Mouse (Mus musculus): ENCODE measurements around the gene Carmil3. TPM values are rescaled to one million over a fixed set of nuclear protein-coding genes. Genes with fewer than 3 reads are reported as not detected.

Carmil3 gene
- polyA plus RNA-seq, 1 experiment, result 1.9 TPM

GRCm38 (mm10) chr14:55469041-55469440, 21.4 kb upstream of the Carmil3 start:
- Histone ChIP-seq H3K4me3 (replicated peaks) (no peak overlapping the region), H3K36me3 (replicated peaks; ENCODE audit: low read length) (no peaks in the 10 kb centered on the region), H3K27me3 (replicated peaks) (peaks cover 59% of the 10 kb centered on the region), H3K9me3 (no peaks in the 10 kb centered on the region), H3K4me1 (peaks cover 8% of the 10 kb centered on the region; the same call in 1 of the 2 replicates)
- no peak for TF ChIP-seq FLI1 (IDR thresholded peaks at IDR 0.05; ENCODE audit: low read length)
- no peak for TF ChIP-seq GATA1 (IDR thresholded peaks at IDR 0.05; ENCODE audit: borderline replicate concordance, low read length)

- peaks cover 53% of the 10 kb centered on the region for H3K27me3 ChIP-seq (replicated peaks)
- TF ChIP-seq GATA1 (IDR thresholded peaks at IDR 0.05; ENCODE audit: borderline replicate concordance, low read length) (no peak), FLI1 (IDR thresholded peaks at IDR 0.05; ENCODE audit: low read length) (no peak)
- H3K36me3 ChIP-seq (replicated peaks; ENCODE audit: low read length), result no peaks in the 10 kb centered on the region
Measured at GRCm38 (mm10) chr14:55469821-55470220, 20.6 kb upstream of the Carmil3 start.

GRCm38 (mm10) chr14:55470806-55471205, 19.6 kb upstream of the Carmil3 start:
- TF ChIP-seq GATA1 (IDR thresholded peaks at IDR 0.05; ENCODE audit: borderline replicate concordance, low read length) (no peak), FLI1 (IDR thresholded peaks at IDR 0.05; ENCODE audit: low read length) (no peak)

More at GRCm38 (mm10) chr14:55469821-55470220, 20.6 kb upstream of the Carmil3 start:
- no peak overlapping the region for H3K4me3 ChIP-seq (replicated peaks)
- no peaks in the 10 kb centered on the region for H3K9me3 ChIP-seq
- peaks cover 8% of the 10 kb centered on the region; the same call in 1 of the 2 replicates for H3K4me1 ChIP-seq

GRCm38 (mm10) chr14:55475654-55476053, 14.8 kb upstream of the Carmil3 start:
- Histone ChIP-seq H3K9me3 (no peaks in the 10 kb centered on the region), H3K36me3 (replicated peaks; ENCODE audit: low read length) (no peaks in the 10 kb centered on the region), H3K4me1 (peaks cover 30% of the 10 kb centered on the region), H3K27me3 (replicated peaks) (peaks cover 11% of the 10 kb centered on the region), H3K4me3 (replicated peaks) (no peak overlapping the region)
- TF ChIP-seq FLI1 (IDR thresholded peaks at IDR 0.05; ENCODE audit: low read length) (no peak), GATA1 (IDR thresholded peaks at IDR 0.05; ENCODE audit: borderline replicate concordance, low read length) (no peak)

More at GRCm38 (mm10) chr14:55470806-55471205, 19.6 kb upstream of the Carmil3 start:
- Histone ChIP-seq H3K36me3 (replicated peaks; ENCODE audit: low read length) (no peaks in the 10 kb centered on the region), H3K9me3 (no peaks in the 10 kb centered on the region), H3K4me1 (peaks cover 13% of the 10 kb centered on the region), H3K4me3 (replicated peaks) (no peak overlapping the region), H3K27me3 (replicated peaks) (peaks cover 44% of the 10 kb centered on the region)

- Histone ChIP-seq H3K4me3 (replicated peaks) (no peak overlapping the region), H3K9me3 (no peaks in the 10 kb centered on the region), H3K27me3 (replicated peaks) (no peaks in the 10 kb centered on the region), H3K4me1 (peaks cover 25% of the 10 kb centered on the region), H3K36me3 (replicated peaks; ENCODE audit: low read length) (no peaks in the 10 kb centered on the region)
- no peak for TF ChIP-seq FLI1 (IDR thresholded peaks at IDR 0.05; ENCODE audit: low read length)
- no peak for TF ChIP-seq GATA1 (IDR thresholded peaks at IDR 0.05; ENCODE audit: borderline replicate concordance, low read length)
Measured at GRCm38 (mm10) chr14:55477421-55477820, 13.0 kb upstream of the Carmil3 start.

- peaks cover 25% of the 10 kb centered on the region for H3K4me1 ChIP-seq
- H3K27me3 ChIP-seq (replicated peaks), result no peaks in the 10 kb centered on the region
- H3K36me3 ChIP-seq (replicated peaks; ENCODE audit: low read length), result no peaks in the 10 kb centered on the region
- TF ChIP-seq FLI1 (IDR thresholded peaks at IDR 0.05; ENCODE audit: low read length) (no peak), GATA1 (IDR thresholded peaks at IDR 0.05; ENCODE audit: borderline replicate concordance, low read length) (no peak)
- H3K4me3 ChIP-seq (replicated peaks), result no peak overlapping the region
- H3K9me3 ChIP-seq, result no peaks in the 10 kb centered on the region
Measured at GRCm38 (mm10) chr14:55477829-55478228, 12.6 kb upstream of the Carmil3 start.

GRCm38 (mm10) chr14:55478651-55479599, 11.5 kb upstream of the Carmil3 start, which contains the start of gene Dhrs4:
TSS of gene Dhrs4 (plus strand) at chr14:55478758.
- Histone ChIP-seq H3K27me3 (replicated peaks) (no peaks in the 10 kb centered on the region), H3K9me3 (no peaks in the 10 kb centered on the region), H3K36me3 (replicated peaks; ENCODE audit: low read length) (no peaks in the 10 kb centered on the region), H3K4me1 (peaks cover 25% of the 10 kb centered on the region), H3K4me3 (replicated peaks) (peak within 1 kb of the TSS; percentile 96)
- TF ChIP-seq GATA1 (IDR thresholded peaks at IDR 0.05; ENCODE audit: borderline replicate concordance, low read length) (no peak), FLI1 (IDR thresholded peaks at IDR 0.05; ENCODE audit: low read length) (no peak)

- peaks cover 25% of the 10 kb centered on the region for H3K4me1 ChIP-seq
- TF ChIP-seq FLI1 (IDR thresholded peaks at IDR 0.05; ENCODE audit: low read length) (no peak), GATA1 (IDR thresholded peaks at IDR 0.05; ENCODE audit: borderline replicate concordance, low read length) (no peak)
- H3K9me3 ChIP-seq, result no peaks in the 10 kb centered on the region
- H3K36me3 ChIP-seq (replicated peaks; ENCODE audit: low read length), result no peaks in the 10 kb centered on the region
- H3K27me3 ChIP-seq (replicated peaks), result peaks cover 3% of the 10 kb centered on the region
- no peak overlapping the region for H3K4me3 ChIP-seq (replicated peaks)
Measured at GRCm38 (mm10) chr14:55479629-55480028, 10.8 kb upstream of the Carmil3 start.

GRCm38 (mm10) chr14:55484430-55485085, 5.9 kb upstream of the Carmil3 start:
- peaks cover 7% of the 10 kb centered on the region for H3K4me1 ChIP-seq
- H3K36me3 ChIP-seq (replicated peaks; ENCODE audit: low read length), result no peaks in the 10 kb centered on the region
- H3K9me3 ChIP-seq, result no peaks in the 10 kb centered on the region
- H3K27me3 ChIP-seq (replicated peaks), result peaks cover 33% of the 10 kb centered on the region
- H3K4me3 ChIP-seq (replicated peaks), result no peak overlapping the region
- TF ChIP-seq FLI1 (IDR thresholded peaks at IDR 0.05; ENCODE audit: low read length) (no peak), GATA1 (IDR thresholded peaks at IDR 0.05; ENCODE audit: borderline replicate concordance, low read length) (no peak)
